Mouse (Mus musculus) cerebellum, adult 2 months (tissue): ENCODE measurements around the gene 6030408B16Rik.

Source experiments
- CTCF ChIP-seq: fragments of 200-500 bp; IDR thresholded peaks from 2 replicates; pipeline ENCODE4 v1.5.1; 2011; ENCODE audit warnings: low read depth, mild to moderate bottlenecking, control low read depth, low read length, moderate library complexity, borderline replicate concordance; ENCODE audit not compliant: insufficient read depth
- POLR2A ChIP-seq: fragments of 200-500 bp; IDR thresholded peaks from 2 replicates; pipeline ENCODE4 v1.6.1; 2011; ENCODE audit warnings: low read length, control low read depth, borderline replicate concordance; ENCODE audit not compliant: insufficient read depth

GRCm38 (mm10) chr15:101336474-101337174 lies 43.6 kb downstream of the 6030408B16Rik start:
- TF ChIP-seq CTCF = no peak
- TF ChIP-seq POLR2A = no peak
